Mouse (Mus musculus): ENCODE data around the gene Cbfa2t2. TPM values are rescaled to one million over a fixed set of nuclear protein-coding genes. Genes with fewer than 3 reads are reported as not detected.
A peak's percentile ranks its signal among the peaks of the same experiment; 100 is the strongest.

Cbfa2t2 gene
- total RNA-seq, 2 experiments from 2014 or later = 37.2 to 38.2 TPM

DNA sequence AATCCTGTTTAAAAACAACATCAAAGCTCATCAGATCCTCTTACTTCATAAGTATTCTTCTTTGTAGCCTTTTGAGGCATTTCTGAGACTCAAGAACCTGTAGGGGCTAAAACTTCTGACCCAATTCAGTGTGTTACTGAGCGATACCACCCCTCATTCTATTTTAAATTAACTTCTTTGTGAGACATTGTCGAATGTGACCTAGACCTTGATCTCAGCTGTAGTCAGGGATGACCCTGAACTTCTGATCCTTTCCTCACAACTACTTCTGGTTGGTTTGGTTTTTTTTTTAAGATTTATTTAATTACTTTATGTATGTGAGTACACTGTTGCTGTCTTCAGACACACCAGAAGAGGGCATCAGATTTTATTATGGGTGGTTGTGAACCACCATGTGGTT lies 12.7 kb upstream of the Cbfa2t2 start:
- no peak for DNase-seq (ENCODE audit: low spot score in 2 of 2)

DNA sequence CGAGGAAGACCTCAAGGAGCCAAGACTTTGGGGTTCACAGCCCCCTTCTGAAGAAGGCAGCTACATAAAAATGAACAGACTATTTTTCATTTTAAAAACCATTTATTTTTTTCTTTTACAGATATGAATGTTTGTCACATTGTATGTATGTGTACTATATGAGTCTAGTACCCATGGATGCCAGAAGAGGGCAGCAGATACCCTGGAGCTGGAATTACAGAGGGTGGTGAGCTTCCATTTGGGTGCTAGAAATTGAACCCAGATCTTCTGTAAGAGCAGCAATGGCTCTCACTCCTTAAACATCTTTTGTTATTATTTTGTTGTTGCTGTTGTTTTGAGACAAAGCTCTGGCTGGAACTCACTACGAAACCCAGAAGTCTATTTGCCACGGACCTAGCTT lies 10.8 kb upstream of the Cbfa2t2 start:
- no peak for DNase-seq (ENCODE audit: low spot score in 2 of 2)

DNA sequence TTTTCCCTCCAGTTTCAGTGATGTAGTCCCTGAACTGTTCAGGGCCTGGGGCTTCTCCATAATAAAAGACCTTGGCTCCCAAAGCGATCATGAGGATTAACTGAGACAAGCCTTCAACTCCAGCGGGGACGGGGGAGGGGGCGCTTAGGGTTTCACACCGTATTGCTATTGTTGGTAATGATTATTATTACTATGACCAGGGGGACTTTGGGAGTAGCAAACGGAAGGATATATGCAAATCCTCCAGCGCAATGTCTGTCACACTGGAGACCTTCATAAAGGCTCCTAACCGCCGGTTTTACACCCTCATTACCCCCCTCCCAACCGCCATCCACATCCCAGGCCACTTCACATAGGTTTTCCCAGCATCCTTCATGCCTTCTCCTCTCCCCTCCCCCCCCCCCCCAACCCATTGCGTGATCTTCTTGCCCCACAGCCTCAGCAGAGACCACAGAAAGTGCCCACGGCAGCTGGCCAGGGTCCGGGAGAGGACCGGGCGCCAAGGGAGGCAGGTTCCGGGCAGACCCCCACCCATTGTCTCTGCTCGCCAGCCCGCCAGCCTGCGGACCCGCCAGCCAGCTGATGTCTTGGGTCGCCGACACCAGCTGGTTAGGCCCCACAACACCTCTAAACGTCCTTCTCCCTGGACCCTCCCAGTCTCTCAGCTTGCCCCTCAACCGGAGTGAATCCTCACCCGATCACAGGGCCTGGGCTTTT lies 9.9 kb upstream of the Cbfa2t2 start:
- DNase-seq (ENCODE audit: low spot score in 2 of 2) = no peak

DNA sequence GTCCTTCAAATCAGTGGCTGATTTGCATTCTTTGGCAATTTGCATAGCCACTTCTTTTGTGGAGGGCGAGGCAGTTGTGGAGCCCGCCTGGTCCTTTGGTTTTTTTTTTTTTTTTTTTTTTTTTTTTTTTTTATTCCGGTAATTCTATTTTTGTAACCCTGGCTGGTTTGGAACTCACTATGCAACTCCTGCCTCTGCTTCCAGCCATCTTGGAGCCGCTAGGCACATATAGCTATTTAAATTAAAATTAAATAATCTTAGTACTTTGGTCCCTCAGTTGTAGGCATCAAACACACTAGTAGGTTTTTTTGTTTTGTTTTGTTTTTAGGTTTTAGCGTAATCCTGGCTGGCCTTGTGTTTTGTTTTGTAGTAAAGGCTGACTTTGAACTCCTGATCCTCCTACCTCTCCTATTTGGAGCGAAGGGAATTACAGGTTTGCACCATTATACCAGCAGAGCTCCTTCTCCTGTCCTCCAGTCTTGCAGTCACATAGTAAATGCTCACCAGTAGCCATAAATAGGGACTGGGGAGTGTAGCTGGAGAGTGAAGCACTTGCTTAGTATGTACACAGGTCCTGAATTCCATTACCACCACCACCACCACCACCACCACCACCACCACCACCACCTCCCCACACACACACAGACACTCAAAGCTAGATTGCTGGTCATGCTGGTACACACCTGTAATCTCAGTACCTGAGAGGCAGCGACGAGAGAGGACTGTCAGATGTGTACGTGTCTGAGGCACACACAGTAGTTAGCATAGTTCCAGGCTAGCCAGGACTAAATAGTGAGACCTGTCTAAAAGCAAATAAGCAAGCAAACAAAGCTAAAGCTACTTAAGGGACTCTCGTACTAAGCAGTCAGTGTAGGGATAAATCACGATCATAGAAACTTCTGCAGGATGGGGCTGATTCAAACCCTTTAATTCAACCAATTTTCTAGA lies 9.1 kb upstream of the Cbfa2t2 start:
- DNase-seq (ENCODE audit: low spot score in 2 of 2) = no peak

DNA sequence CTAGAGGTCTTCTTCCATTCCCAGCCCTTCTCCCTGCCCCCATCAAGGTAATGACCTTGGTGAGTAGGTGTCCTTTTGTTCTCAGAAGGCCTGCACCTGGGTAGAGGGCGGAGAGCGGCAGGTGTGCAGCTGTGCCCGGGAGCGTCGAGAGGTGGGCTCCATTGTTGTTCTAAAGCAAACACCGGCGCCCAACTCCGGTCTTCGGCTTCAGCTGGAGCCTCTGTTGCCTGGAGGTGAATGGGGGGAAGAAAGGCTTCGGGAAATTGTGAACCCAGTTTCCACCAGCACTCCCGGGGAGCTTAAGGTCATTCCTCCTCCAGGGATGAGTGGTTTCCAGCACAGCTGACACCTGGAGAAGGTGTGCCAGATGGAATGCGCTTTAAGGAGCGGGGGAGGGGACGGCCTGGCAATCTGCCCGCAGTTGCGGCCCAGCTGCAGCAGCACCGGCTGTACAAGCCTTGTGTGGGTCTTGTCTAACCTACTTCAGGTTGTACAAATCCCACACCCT lies 8.4 kb upstream of the Cbfa2t2 start:
- no peak for DNase-seq (ENCODE audit: low spot score in 2 of 2)

DNA sequence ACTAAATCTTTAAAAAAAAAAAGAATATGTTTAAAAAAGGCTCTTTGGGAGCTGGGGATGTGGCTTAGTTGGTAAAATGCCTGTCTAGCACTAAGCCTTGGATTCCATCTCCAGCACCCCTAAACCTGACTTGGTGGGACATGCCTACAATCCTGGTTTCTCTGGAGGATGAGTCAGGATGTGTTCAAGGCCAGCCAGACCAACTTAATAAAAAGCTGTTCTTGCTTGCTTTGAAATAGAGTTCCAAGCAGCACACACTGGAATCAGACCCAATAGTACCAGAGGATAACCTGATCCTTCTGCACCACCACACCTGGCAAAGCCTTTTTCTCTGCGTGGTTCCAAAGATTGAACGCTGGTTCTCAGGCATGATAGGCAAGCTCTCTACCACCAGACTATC lies 5.7 kb upstream of the Cbfa2t2 start:
- no peak for DNase-seq (ENCODE audit: low spot score in 2 of 2)

DNA sequence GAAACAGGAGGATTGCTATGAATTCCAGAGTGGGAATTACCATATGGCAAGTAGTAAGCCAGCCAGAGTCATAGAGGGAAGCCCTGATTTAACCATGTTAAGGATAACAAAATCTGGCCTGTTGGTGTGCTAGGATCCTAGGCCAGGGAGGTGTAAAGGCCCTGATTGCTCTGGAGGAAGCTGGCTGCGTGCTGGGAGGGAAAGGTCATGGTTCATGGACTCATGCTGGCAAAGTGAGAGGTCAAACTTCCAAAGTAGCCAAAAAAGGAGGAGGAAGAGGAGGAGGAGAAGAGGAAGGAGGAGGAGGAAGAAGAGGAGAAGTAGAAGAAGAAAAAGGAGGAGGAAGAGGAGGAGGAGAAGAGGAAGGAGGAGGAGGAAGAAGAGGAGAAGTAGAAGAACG lies 3.6 kb upstream of the Cbfa2t2 start:
- no peak for DNase-seq (ENCODE audit: low spot score in 2 of 2)

DNA sequence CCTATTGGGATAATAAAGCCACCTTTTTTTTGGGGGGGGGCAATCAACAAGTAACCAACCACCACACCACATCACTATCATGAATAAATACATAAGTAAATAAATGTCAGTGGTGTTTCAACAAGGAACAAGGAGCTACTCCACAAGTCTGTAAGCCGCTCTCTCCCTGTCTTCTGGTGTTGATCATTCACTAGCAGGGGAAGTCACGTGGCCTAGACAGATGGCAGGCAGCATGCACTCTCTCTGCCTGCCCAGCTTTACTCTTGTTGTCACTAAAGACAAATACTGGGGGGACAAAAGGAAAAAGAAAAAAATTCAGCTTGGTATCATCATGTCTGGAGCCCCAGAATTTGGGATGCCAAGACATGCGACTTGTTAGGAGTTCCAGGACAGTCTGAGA lies 2.9 kb upstream of the Cbfa2t2 start:
- DNase-seq (ENCODE audit: low spot score in 2 of 2) = no peak

DNA sequence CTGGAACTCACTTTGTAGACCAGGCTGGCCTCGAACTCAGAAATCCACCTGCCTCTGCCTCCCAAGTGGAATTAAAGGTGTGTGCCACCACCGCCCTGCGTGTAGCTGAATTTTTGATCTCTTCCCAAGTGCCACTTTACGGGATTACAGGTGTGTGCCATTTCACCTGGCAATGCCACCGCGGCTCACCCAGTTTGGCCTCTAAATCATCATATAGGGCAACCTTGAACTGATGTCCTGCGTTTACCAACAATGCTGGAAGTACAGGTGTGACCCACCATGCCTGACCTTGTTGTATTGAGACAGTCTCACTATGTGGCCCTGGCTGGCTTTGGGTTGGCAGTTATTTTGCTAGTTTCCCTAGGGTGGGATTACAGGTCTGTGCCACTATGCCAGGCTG lies 1.6 kb upstream of the Cbfa2t2 start:
- no peak for DNase-seq (ENCODE audit: low spot score in 2 of 2)

DNA sequence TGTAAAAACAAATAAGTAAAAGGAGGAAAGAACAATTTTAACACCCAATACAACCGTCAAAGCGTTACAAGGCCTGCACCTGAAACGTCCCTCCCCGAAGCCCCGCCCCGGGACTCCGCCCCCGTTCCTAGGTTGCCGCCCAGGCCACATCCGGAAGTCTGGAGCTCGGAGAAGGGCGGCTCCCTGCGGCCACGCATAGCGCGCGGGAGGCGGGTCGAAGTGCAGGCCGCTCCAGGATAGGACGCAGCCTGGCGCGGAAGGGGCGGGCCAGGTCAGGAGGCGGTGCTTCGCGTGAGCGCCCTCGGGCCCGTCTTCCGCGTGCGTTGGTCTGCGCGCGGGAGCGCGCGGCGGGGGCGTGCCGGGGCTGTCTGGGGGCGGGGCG lies 214 bp upstream of the Cbfa2t2 start:
- DNase-seq (ENCODE audit: low spot score in 2 of 2) = peak; percentile 96 to 98

DNA sequence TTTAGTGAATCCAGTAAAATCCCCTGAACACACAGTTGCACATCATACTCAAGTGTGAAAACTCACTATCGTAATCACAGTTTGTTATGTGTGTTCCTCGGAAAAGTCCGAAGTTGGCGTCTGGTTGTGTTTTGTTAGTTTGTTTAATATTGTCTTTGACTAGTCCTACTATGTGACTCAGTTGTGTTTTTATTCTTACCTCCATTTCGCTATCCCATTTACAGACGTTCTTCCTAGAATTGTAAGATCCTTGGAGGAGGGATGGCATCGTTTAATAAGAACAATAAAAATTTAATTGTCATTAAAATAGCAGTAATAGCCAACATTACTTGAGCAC lies 878 bp downstream of the Cbfa2t2 start:
- DNase-seq (ENCODE audit: low spot score in 2 of 2) = no peak

DNA sequence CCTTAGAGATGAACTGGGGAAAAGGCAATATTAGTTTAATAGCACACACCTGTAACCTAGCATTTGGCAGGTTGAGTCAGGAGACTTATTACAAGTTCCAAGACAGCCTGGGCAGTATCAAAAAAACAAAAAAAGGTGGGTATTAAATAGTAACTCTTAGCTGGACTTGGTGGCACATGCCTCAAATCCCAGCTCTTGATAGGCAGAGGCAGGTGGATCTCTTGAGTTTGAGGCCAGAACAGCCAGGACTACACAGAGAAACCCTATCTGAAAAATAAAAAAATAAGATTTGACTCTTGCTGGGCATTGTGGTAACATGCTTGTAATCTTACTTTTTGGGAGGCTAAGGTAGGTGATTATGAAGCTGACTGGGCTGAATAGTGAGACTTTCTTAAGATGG lies 4.2 kb downstream of the Cbfa2t2 start:
- no peak for DNase-seq (ENCODE audit: low spot score in 2 of 2)

DNA sequence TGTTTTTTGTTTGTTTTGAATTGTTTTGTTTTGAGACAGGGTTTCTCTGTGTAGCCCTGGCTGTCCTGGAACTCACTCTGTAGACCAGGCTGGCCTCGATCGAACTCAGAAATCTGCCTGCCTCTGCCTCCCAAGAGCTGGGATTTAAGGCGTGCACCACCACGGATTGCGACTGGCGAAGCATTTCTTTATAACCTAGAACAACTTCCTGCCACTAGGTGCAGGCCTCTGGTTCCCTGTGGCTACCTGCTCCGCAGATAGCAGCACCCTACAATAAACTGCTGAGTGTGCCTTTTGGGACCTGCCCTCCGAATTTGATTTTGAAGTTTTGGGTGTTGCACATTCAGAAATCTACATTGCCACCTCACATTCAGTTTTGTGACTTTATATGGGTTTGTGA lies 11.5 kb downstream of the Cbfa2t2 start:
- no peak for DNase-seq (ENCODE audit: low spot score in 2 of 2)

DNA sequence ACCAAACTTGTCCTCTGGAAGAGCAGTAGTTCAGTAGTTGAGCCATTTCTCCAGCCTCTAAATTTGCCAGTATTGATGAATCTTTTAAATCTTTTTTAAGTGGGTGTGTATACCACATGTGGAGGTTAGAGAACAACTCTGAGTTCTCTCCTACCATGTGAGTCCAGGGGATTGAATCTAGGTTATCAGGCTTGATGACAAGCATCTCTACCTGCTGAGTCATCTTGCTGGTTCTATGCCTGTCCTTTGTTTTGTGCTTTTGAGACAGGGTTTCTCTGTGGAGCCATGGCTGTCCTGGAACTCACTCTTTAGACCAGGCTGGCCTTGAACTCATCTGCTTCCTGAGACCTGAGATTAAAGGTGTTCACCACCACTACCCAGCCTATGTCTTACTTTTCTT lies 12.4 kb downstream of the Cbfa2t2 start:
- no peak for DNase-seq (ENCODE audit: low spot score in 2 of 2)

DNA sequence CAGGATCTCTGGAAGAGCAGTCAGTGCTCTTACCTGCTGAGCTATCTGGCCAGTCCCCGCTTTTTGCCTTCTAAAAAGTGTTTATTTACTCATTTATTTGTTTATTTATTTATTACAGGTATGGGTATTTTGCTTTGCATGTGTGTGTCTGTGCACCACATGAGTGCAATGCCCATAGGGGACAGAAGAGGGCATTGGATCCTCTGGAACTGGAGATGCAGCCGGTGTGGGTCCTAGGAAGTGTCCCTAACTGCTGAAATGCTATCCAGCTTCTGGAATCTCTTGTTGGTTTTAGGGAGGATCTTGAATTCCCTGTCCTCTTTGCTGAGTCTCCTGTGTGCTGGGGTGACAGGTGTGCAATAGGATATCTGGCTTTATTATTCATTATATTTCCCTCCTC lies 16.7 kb downstream of the Cbfa2t2 start:
- DNase-seq (ENCODE audit: low spot score in 2 of 2) = no peak

DNA sequence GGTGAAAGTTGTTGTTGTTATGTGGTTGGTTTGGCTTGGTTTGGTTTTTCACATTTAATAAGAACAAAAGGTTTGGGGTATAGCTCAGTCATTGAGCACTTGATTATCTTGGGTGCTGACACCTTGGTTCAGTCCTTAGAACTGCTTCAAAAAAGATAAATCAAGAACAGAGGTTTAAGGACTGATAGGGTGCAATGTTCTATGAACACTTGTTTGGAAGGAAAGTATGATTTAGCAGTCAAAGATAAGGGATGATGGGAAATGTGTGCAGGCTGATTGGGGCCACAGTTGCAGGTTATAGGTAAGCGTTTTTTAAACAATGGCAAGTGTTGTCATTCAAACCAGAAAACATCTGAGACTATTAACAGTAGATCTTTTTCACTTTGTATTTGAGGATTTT lies 17.8 kb downstream of the Cbfa2t2 start:
- DNase-seq (ENCODE audit: low spot score in 2 of 2) = no peak

DNA sequence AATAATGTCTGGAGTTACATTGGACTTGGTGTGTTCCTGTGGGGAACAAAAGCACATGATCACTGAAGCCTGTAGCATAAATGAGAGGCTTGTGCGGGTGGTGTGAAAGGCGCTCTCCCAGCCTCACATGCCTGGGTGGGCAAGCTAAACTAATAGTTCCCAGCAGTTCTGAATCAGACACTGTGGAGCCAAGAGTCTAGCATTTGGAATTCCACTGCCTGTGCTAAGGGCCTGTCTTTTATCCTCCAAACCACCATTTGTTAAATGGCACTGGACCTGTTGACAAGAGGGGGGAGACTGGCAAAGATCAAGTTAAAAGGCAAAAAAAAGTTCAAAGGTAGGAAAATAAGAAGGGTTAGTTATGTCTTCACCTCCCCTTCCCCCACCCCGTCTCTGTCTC lies 18.3 kb downstream of the Cbfa2t2 start:
- DNase-seq (ENCODE audit: low spot score in 2 of 2) = no peak

DNA sequence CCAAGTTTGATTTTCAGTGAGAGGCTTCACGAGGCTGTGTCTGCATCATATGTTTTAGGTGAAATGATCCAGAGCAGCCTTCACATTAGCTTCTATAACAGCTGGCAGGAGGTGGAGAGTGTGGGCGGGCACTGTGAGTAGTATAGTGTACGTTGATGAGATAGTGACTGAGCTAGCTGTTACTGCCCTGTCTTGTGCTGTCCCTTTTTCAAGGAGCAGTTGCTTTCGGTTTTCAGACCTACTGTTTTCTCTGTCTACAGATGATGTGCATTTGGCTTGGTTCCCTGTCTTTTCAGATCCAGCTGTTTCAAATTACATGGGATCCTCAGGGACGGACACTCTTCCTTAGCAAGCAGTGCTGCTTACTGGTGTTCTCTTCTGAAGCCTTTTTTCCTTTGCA lies 19.5 kb downstream of the Cbfa2t2 start:
- peak in 1 of 2 experiments; percentile 33 for DNase-seq (ENCODE audit: low spot score in 2 of 2)

DNA sequence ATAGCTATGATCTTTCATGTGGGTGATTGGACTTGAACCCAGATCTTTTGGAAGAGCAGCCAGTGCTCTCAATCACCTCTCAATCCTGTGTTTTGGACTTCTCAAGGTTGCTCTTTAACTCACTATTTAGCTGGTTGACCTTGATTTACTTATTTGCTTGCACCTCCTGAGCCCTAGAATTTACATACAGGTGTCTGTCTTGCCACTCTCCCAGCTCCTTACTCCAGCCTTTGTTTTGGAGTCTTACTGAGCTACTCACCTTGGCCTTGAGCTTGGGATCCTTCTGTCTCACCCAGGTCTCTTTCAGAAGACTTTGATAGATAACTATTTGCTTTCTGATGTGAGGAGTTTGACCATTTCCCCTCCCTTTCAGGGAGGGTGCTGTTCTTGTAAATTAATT lies 20.3 kb downstream of the Cbfa2t2 start:
- no peak for DNase-seq (ENCODE audit: low spot score in 2 of 2)

DNA sequence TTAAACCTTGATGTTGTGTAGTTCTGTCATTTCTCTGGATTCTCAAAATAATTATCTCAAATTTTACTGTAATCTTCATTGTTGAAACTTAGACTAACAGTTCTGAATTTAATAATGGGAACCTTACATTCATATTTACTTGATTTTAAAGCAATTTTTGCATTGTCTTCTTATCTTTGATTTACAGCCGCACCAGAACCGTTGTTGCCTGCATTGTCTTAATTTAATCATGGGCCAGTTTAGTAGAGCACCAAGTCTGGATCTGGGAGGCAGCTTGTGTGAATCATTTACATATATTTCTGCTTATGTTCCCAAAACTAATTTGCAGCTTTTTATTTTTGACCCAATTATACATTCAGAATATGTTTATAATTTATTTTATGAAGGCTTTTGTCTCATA lies 23.0 kb downstream of the Cbfa2t2 start:
- no peak for DNase-seq (ENCODE audit: low spot score in 2 of 2)

DNA sequence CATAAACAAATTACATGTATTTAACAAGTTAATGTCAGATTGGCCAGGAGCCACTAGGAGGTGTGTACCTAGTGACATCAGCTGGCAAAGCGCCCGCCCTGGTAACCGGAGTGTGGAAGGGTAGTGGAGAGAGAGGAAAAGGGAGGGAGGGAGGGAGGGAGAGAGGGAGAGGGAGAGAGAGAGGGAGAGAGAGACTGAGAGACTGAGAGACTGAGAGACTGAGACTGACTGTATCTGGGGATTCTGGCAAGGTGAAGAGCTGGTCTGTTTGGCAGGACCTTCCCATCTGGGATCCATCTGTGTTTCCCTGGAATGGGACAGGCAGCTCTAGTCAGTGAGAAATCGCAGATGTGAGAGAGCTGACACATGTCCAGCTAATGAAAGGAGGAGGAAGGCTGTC lies 23.6 kb downstream of the Cbfa2t2 start:
- DNase-seq (ENCODE audit: low spot score in 2 of 2) = peak; percentile 19 to 51

DNA sequence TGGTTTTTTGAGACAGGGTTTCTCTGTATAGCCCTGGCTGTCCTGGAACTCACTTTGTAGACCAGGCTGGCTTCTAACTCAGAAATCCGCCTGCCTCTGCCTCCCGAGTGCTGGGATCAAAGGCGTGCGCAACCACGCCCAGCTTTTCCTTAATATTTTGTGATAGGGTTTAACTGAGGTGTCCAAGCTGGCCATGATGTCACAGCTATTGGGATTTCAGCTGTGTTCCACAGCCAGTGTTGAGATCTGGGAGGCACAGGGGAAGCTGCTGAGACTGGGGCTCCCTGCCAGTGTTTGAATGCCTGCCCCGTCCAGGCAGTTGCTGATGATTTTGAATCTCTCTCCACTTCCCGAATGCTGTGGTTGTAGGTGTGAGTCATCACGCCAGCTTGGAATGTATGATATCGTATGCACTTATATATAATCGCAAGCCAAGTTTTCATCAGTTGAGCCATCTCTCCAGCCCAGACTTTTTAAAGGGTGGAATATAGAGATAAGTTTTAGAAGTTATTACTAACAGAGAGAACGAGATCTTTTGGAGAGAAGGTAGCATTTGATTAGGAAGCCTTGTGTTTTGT lies 27.4 kb downstream of the Cbfa2t2 start:
- peak in 1 of 2 experiments; percentile 14 for DNase-seq (ENCODE audit: low spot score in 2 of 2)

Measured in gastrocnemius, postnatal 4 days (tissue).